Mouse (Mus musculus) T-helper 1 cell (primary cell): ENCODE results near the gene Fgd3.

Experiments
- in situ Hi-C: fragments of 300-600 bp; cut with MboI, MseI; formaldehyde crosslinking; loops from one replicate; pipeline ENCODE4 v1.15.1; 2025; ENCODE audit warnings: high pct_unique_total_duplicates

Gene Fgd3

GRCm38 (mm10) chr13:49250716-49251517, 69.2 kb downstream of the Fgd3 start:
- in situ Hi-C loops, result no loop called here

- in situ Hi-C loops, result no loop called here
Observed at GRCm38 (mm10) chr13:49249634-49250033, 70.5 kb downstream of the Fgd3 start.

- in situ Hi-C loops, result no loop called here
Observed at GRCm38 (mm10) chr13:49248923-49249322, 71.2 kb downstream of the Fgd3 start.

- in situ Hi-C loops, result no loop called here
Observed at GRCm38 (mm10) chr13:49248467-49248862, 71.6 kb downstream of the Fgd3 start, which contains the start of gene Susd3. Susd3 (minus strand) TSS chr13:49248706.

DNA sequence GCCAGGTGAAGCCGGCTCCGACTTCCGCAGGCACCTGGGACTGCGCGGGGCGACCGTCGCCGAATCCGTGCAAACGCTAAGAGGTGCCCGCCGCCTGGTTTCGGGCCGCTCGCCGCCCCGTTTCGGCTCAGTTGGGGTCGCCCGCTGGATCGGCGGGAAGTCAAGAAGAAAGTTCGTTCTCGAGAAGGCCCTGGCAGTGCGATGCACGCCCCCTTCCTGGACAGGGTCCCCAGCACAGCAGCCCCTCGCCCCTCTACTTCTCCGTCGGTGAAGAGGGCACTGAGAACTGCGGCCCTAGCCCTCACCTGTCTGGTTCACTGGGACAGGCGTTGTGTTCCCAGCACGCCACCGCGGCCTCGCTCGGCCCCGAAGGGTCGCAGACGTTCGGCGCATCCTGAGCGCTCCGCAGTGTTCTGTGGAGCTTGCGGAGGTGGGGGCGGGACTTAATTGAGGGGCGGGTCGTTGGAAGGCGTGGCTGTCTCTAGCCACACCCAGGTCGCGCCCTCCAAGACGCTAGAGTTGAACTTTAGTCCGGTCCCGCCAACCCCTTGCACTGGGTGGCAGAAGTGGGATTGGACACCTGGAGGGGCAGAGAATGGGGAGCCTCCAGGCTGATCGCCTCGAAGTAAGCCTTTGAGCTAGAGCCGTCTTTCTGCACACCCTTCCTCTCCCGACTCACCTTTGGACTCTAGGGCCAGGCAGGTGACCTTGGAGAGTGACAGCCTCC, 72.2 kb downstream of the Fgd3 start:
- in situ Hi-C loops, result no loop called here

GRCm38 (mm10) chr13:49247232-49247739, 72.8 kb downstream of the Fgd3 start:
- in situ Hi-C loops, result no loop called here

DNA sequence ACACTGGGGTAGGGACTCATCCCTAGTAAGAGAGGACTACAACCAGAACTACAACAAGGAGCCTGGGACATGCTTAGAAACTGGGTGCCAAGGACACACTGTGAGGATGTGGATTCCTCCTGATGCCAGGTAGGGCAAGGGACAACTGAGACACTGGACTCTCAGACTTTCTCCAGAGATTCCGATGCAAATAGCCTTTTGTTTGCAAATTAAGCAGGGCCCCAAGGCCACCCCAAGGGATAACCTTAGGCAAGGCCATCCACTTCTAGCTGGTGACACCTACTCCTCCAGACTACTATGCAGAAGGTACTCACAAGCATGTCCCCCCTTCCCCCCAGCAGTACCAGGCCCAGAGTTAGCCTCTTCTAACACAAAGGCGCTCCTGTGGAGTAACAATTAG, 73.5 kb downstream of the Fgd3 start:
- in situ Hi-C loops, result no loop called here

GRCm38 (mm10) chr13:49246011-49246410, 74.1 kb downstream of the Fgd3 start:
- in situ Hi-C loops, result no loop called here

DNA sequence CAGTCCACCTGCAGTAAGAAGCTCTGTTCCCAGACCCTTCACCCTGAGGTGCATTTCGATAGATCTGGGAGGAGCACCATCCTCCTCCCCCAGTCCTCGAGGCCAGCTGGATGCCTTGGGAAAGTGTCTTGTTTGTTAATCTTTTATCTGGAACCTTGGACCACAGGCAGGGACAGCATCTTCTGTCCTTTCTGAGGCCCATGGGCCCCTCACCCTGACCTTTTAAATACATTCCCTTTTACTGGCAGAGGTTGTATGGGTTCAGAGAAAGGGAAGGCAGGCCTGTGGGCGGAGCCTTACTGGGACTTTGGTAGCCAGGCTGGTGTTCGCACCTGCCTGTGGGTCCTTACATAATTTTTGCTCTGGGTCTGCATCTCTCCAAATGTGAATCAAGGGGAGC, 74.9 kb downstream of the Fgd3 start:
- in situ Hi-C loops, result no loop called here

- in situ Hi-C loops, result no loop called here
Observed at GRCm38 (mm10) chr13:49243492-49243891, 76.6 kb downstream of the Fgd3 start.

- in situ Hi-C loops, result no loop called here
Observed at GRCm38 (mm10) chr13:49242321-49243065, 77.6 kb downstream of the Fgd3 start.

DNA sequence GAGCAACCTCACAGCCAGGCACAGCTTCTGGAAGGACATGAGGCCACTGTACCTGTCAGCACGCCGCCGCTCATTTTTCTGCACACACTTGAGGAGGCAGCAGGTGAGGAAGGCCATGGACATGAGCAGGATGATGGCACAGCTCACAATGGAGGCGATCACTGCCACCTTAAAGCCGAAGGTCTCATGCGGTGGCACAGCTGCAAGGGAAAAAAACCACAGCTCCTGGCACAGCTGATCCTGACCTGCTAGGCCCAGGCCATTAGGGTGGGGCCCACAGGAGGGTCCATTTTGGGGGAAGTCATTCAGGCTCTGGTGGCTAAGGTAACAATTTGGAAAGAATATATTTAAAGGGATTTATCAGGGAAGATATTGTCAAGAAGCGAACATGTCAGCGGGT, 81.4 kb downstream of the Fgd3 start:
- in situ Hi-C loops, result no loop called here

- in situ Hi-C loops, result no loop called here
Observed at GRCm38 (mm10) chr13:49237617-49238016, 82.5 kb downstream of the Fgd3 start.

DNA sequence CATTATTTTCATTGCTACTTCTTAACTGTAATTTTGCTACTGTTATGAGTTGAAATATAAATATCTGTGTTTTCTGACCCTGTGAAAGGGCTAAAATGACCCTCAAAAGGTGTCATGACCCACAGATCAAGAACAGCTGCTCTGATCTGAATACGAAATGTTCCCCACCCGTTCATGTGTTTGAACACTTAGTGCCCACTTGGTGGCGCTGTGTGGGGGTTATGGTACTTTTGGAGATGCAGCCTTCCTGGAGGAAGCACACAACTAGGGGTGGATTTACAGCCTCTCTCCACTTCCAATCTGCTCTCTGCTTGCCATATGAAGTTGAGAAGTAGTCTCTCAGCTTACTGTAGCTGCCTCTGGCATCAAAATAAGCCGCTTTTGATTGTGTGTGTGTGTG, 85.4 kb downstream of the Fgd3 start:
- in situ Hi-C loops, result no loop called here

DNA sequence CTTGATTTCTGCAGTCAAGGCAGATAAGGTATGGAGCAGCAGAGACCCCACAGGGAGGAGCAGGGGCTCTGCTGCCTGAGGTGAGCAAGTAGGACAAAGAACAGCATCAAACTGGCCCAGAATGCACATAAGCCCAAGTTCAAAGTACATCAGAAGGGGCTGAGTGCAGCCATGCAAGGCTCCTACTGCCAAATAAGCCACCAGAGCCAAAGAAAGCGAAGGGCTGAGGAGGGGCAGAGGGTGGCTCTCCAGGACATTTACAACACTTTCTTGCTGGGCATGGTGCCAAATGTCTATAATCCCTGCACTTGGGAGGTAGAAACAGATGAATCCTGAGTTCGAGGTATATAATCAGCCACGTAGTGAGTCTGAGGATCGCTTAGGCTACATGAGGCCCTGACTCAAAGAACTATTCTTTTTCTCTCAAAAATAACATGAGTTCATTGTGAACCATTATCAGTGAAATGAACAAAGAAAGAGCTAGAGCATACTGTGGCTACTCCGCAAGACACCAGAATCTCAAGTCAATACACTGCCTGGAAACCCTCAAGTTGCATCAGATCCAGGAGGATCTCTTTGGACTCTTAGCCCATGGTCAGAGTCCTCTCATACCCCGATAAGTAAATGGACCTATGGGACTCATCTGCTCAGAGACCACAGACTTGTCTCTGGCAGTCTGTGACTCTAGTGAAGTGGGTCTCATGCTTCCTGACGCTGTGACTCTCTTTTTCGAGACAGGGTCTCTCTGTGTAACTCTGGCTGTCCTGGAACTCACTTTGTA, 86.1 kb downstream of the Fgd3 start:
- in situ Hi-C loops, result no loop called here

- in situ Hi-C loops, result no loop called here
Observed at GRCm38 (mm10) chr13:49225633-49226032, 94.5 kb downstream of the Fgd3 start.

DNA sequence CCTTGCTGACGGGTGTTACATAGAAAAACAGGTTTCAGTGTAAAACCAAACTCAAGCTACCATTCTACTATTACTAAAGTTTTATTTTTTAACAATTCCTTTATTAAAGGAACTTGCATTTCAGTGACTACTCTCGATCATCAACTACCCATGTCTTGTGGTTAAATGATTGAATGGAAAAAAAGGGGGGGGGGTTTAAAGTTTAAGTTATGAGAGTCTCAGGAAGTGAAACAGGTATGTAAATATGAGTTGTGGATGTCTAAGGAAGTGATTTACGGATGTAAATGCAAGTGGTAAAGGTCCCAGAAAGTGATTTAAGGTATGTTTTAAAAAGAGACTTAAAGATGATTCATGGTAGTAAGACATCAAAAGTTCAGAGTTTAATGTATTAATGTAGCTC, 95.0 kb downstream of the Fgd3 start:
- in situ Hi-C loops, result no loop called here

DNA sequence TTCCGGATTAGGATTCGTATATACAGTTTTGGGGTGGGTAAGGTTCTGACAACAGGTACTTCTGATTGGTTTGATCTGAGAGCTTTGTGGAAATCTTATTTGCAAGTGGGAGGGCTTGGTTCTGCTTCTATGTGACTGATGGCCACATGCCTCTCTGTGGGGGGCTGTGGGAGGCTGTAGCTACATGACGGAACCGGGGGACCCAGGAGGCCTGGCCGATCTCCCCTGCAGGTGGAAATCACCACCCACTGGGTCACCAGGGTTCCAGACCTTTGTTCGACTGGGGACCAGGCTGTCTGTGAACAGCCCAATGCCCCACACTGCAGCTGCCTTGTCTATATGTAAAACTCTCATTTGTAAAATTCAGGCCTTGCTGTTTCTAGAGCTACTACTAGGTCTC, 95.4 kb downstream of the Fgd3 start:
- in situ Hi-C loops, result no loop called here

DNA sequence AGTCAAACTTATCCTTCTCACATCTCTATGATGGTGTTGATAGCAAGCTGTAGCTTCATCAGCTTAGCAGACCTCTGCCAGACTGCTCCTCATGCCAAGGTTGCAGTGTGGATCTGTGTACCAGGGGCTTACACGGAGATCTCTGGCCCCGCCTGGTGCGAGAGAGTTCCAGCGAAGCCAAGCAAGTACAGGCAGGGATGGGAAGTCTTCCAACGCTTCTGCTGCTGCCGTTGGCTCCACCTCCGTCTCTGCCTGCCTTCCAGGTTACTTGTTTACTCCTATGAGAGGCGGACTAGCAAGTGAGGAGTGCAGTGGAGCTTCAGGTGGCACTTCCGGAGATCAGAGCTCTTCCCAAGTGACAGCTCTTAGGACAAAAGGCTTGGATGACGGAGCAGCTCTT, 95.8 kb downstream of the Fgd3 start:
- in situ Hi-C loops, result no loop called here

- in situ Hi-C loops, result no loop called here
Observed at GRCm38 (mm10) chr13:49220912-49221311, 99.2 kb downstream of the Fgd3 start.

DNA sequence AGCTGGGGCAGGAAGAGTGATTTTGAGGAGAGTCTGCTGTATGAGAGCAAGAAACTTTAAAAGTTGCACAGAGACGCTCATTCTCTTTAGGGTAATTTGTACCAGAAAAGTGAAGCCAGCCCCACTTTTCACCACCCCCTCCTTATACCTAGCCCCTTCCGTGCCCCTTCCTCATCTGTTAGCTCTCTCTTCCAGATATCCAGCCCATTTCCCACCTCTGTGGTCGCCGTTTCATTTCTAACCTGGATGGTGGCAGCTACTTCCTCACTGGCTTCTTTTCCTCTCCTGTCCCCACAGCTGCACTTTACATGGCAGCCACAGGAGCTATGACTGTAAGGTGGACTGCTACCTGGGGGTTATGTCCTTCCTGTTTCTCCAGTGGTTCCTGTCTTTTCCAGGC, 100.7 kb downstream of the Fgd3 start:
- in situ Hi-C loops, result loop anchor here (5.0 kb wide), 1 partner anchor 53 kb away; no protein-coding TSS in a partner anchor
